Mouse (Mus musculus) retina, postnatal 1 day (tissue): ENCODE data around the gene Hist1h2ad.
A peak's percentile ranks its signal among the peaks of the same experiment; 100 is the strongest.
"Not testable (repeated sequence)": the region's sequence is repeated elsewhere in the genome, so short reads cannot be mapped to it uniquely, and the experiment has no call there.

Experiments
- DNase-seq: peaks from one replicate; pipeline ENCODE4 v3.0.0-alpha.2; 2012

Hist1h2ad gene

DNA sequence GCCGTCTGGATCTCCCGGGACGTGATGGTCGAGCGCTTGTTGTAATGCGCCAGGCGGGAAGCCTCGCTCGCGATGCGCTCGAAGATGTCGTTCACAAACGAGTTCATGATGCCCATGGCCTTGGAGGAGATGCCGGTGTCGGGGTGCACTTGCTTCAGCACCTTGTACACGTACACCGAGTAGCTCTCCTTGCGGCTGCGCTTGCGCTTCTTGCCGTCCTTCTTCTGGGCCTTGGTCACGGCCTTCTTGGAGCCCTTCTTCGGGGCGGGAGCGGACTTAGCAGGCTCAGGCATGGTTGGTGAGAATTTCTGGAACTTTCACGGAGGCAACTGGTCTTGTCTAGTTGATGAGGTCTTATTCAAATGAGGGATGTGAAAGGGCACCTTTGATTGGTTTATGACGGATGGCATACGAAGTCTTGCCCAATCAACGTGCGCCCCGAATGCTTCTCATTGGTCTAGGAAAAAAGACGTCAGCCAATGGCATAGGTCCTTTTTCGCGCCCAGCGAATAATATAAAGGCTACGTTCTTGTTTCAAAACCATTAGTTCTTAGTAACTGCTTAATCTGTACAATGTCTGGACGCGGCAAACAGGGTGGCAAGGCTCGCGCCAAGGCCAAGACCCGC lies at the start of gene Hist1h2ad, which contains the start of gene Hist1h2bf:
Gene Hist1h2ad (plus strand): TSS at position 484 of the 627 bp plus-strand sequence.
Gene Hist1h2bf (minus strand): TSS at position 299 of the 627 bp plus-strand sequence.
- peak; percentile 100 for DNase-seq

- peak; percentile 87 for DNase-seq
Observed at GRCm38 (mm10) chr13:23524654-23525053, 49.5 kb upstream of the Hist1h2ad start.

DNA sequence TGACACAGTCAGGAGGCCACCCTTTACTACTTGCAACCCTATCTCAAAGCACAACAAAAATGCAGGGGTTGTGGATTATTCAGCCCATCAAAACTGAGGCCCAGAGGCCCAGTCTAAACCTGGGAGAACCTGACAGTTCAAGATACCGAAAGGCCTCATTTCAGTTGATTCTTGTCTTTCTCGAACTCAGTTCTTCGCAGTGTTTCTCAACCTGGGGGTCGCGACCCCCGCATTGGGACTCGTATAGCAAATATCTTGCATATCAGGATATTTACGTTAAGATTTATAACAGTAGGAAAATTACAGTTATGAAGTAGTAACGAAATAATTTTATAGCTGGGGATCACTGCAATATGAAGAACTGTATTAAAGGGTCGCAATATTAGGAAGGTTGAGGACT lies 48.3 kb upstream of the Hist1h2ad start:
- no peak for DNase-seq

GRCm38 (mm10) chr13:23526312-23526711 lies 47.9 kb upstream of the Hist1h2ad start:
- peak; percentile 96 for DNase-seq

DNA sequence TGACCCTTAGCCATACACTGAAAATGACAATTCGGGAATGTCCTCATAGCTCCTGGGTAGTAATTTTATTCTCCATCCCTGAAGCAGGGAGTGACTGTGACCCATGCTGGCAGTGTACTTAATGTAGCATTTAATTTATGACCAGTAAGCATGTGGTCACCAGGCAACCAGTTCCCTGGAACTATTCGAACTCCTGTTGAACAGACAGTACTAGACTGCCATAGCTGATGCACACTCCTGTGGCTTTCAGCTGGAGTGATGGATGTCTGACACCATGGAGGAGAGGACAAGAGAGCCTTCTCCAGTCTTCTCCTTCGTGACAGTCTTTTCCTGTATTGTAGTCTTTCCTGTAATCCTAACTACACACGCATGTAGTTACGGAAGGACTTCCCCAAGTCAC lies 45.2 kb upstream of the Hist1h2ad start:
- no peak for DNase-seq

GRCm38 (mm10) chr13:23529480-23530165 lies 44.6 kb upstream of the Hist1h2ad start:
- no peak for DNase-seq

- DNase-seq, result peak; percentile 77
Observed at GRCm38 (mm10) chr13:23530181-23530900, 43.8 kb upstream of the Hist1h2ad start.

GRCm38 (mm10) chr13:23530901-23531875 lies 43.0 kb upstream of the Hist1h2ad start, which contains the start of gene Hist1h4h:
Gene Hist1h4h, plus strand, starts transcription at chr13:23531050.
- DNase-seq, result peak; percentile 99

DNA sequence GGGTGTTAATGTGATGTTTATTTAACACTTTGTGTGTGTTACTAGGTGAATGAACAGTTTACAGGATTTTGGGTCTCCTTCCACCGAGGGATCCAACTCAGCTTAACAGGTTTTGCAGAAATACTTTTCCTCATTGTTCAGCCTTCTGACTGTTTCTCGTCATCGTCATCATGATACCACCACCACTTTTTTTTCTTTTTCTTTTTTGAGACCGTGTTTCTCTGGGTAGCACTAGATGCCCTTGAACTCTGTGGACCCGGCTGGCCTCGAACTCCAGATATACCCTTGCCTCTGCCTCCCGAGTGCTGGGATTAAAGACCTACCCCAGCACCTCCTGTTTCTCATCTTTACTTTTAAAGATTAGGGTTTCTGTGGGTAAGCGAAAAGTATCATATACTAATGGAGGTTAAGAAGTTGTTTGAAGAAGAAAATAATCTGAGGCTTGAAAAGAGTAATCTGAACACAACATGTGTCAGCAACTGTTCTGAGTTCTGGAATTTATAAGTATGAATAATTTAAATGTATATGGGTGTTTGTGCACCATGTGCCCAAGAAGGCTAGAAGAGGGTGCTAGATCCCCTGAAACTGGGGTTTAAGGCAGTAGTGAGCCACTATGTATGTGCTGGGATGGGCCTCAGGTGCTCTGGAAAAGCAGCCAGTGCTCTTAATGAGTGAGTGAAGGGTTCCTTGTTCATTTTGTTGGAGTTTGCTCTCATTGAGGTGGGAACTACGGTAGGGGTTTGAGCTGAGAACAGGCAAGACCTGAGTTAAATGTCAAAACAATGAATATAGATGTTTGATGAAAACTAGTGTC lies 41.7 kb upstream of the Hist1h2ad start:
- no peak for DNase-seq

- DNase-seq, result peak; percentile 94
Observed at GRCm38 (mm10) chr13:23533560-23534367, 40.4 kb upstream of the Hist1h2ad start, which contains the start of gene Hist1h2af. Gene Hist1h2af, plus strand, starts transcription at chr13:23533906.

- no peak for DNase-seq
Observed at GRCm38 (mm10) chr13:23534368-23535131, 39.6 kb upstream of the Hist1h2ad start.

GRCm38 (mm10) chr13:23535137-23536075 lies 38.8 kb upstream of the Hist1h2ad start, which contains the start of gene Hist1h3g:
Gene Hist1h3g, plus strand, starts transcription at chr13:23535422.
- peak; percentile 98 for DNase-seq

GRCm38 (mm10) chr13:23536076-23536822 lies 37.9 kb upstream of the Hist1h2ad start:
- no peak for DNase-seq

- no peak for DNase-seq
Observed at GRCm38 (mm10) chr13:23537006-23537710, 37.0 kb upstream of the Hist1h2ad start.

- no peak for DNase-seq
Observed at GRCm38 (mm10) chr13:23538249-23538648, 35.9 kb upstream of the Hist1h2ad start.

- DNase-seq, result not testable (repeated sequence)
Observed at GRCm38 (mm10) chr13:23539821-23540220, 34.4 kb upstream of the Hist1h2ad start.

DNA sequence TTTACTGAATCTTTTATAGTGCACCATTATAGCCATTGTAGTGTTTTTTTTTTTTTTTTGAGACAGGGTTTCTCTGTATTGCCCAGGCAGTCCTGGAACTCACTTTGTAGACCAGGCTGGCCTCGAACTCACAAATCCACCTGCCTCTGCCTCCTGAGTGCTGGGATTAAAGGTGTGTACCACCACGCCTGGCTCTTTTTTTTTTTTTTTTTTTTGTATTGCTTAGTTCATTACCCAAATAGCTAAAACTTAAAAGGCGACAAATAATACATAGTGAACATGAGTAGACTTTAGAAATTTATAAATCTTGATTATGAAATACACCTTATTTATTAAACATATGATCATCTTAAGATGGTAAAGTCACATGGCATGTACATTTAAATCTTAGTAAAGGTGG lies 32.7 kb upstream of the Hist1h2ad start:
- no peak for DNase-seq
